Mouse (Mus musculus) cerebellum, postnatal 14 days (tissue): Measurements from ENCODE around the gene Gm10112.

ENCODE experiments used
- DNase-seq, 2 experiments: peaks; one replicate each; pipeline ENCODE4 v3.0.0; 2021; ENCODE audit warnings: mixed read lengths in 2 of 2

Gene Gm10112

DNA sequence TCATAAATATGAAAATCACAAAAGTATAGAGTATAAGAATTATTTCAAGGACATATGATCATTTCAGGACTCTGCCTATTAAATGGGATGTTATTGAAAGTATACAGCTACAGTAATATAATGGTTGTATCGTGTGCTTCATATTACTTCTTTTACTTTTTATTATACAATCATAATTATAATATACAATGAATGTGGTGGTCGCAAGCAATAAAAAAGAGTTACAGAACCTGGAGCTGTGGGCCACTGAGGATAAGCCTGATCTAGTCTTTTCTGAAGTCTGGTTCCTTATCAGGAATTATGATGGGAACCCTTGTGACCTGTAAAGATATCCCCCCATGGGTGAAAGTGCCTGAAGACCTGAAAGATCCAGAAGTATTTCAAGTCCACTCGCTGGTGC is at the start of gene Gm10112:
Gm10112 (plus strand) TSS at position 301 of the 400 bp plus-strand sequence.
- DNase-seq, result no peak

DNA sequence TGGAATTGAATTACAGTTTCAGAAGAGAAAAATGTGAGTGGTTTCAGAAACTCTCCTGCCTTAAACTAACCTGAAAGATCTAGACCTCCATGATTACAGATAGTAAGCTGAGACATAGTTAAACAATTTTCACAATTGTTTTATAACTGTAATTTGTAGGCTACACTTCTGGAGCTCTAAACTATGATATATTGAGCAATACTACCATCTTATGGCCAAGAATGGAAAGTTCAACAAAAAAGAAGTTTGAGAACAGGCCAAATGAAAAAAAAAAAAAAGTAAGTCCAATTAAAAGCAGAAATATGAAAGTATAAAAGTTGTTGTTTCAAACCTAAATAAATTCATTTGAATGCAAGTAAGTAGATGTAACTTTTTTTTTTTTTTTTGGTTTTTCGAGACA is 21.4 kb downstream of the Gm10112 start:
- no peak for DNase-seq

DNA sequence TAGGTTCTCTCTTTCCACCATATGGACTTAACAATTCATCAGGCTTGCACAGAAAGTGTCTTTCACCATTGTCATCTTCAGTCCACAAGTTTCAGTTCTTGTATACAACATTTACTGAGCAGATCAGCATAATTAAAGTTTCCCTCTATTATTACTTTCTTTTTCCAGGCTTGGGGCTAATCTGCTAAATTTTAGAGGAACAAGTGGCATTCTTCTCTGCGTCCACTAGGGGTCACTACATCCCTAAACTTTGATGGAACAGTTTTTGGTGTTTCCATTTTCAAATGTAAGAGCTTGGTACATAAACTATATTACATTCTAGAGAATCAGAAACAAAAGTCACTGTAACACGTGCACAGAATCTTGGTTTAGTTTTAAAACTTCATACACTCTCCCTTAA is 28.2 kb downstream of the Gm10112 start:
- peak; percentile 6 to 21 for DNase-seq

DNA sequence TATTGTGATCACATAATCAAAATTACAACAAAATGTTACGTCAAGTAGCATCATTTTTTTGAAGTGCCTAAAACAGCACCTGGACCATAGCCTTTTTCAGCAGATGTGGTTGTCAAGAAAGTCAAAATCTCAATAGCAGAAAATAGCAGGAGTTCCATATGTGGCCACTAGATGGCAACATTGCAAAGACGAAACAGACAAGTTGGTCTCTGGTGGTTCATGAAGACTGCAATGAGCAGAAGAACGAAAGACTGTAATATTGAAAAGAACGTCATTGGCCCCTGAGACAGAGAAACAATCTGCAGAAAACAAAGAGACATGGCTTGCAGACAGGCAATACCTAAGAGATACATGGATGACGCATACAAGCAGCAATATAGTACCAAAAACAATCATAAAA is 42.1 kb downstream of the Gm10112 start:
- peak; percentile 60 to 68 for DNase-seq
